Mouse (Mus musculus) E14TG2a.4 (cell line): ENCODE data around the gene Rab8a.

Experiments
- CTCF ChIP-seq: conservative IDR thresholded peaks from 2 replicates; pipeline ENCODE4 v1.5.1; 2014; ENCODE audit warnings: low read length
- NANOG ChIP-seq: IDR thresholded peaks from 2 replicates; pipeline ENCODE4 v1.6.1; 2014; ENCODE audit warnings: borderline replicate concordance, low read length, mixed read lengths

- TF ChIP-seq CTCF (no peak), NANOG (no peak)
Observed at GRCm38 (mm10) chr8:72132891-72133290, 28.1 kb upstream of the Rab8a start.
